Mouse (Mus musculus): ENCODE data around the gene Anks1b. TPM values are rescaled to one million over a fixed set of nuclear protein-coding genes. Genes with fewer than 3 reads are reported as not detected.

Gene Anks1b
- polyA plus RNA-seq, 1 experiment from 2014 or later, result 2.9 TPM

DNA sequence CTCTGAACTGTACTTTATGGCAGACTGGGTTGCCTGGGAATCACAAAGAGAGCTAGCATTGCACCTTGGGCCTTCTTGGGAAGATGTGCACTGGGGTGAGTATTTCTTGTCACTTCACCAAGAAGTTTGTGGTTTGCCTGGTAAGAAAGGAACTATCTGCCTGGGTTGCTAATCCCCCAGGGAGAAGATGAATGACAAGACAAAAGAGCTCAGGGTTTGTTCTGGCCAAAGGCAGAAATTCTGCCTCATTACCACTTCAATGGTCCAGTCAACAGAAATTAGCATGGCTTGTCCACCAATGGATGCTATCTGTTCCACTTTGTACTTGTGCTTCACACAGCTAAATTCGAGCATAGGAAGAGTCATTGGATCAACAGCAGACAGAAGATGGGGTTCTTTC, 658.5 kb downstream of the Anks1b start:
- no peaks in the 10 kb centered on the region for H3K36me3 ChIP-seq
- no peaks in the 10 kb centered on the region for H3K27me3 ChIP-seq
- H3K4me1 ChIP-seq, result no peaks in the 10 kb centered on the region
- no peaks in the 10 kb centered on the region for H3K9me3 ChIP-seq
- H3K9ac ChIP-seq, result no peak overlapping the region
- H3K27ac ChIP-seq, result no peak overlapping the region
- 79% methylated on average over 1 of the region's 1 CpGs for WGBS
- H3K4me2 ChIP-seq, result no peak overlapping the region
- H3K4me3 ChIP-seq, result no peak overlapping the region
- ATAC-seq (ENCODE audit: insufficient number of reproducible peaks, low FRiP score, low TSS enrichment, low read depth), result no peak

GRCm38 (mm10) chr10:90535370-90535769, 662.1 kb downstream of the Anks1b start:
- no peak overlapping the region for H3K27ac ChIP-seq
- WGBS, result 86% methylated on average over 2 of the region's 2 CpGs
- no peak for ATAC-seq (ENCODE audit: insufficient number of reproducible peaks, low FRiP score, low TSS enrichment, low read depth)

GRCm38 (mm10) chr10:90546635-90547034, 673.3 kb downstream of the Anks1b start:
- Histone ChIP-seq H3K36me3 (no peaks in the 10 kb centered on the region), H3K27ac (no peak overlapping the region), H3K4me2 (no peak overlapping the region), H3K4me1 (no peaks in the 10 kb centered on the region), H3K27me3 (no peaks in the 10 kb centered on the region), H3K4me3 (no peak overlapping the region), H3K9me3 (no peaks in the 10 kb centered on the region), H3K9ac (no peak overlapping the region)
- 48% methylated on average over 3 of the region's 3 CpGs for WGBS
- no peak for ATAC-seq (ENCODE audit: insufficient number of reproducible peaks, low FRiP score, low TSS enrichment, low read depth)

More at GRCm38 (mm10) chr10:90535370-90535769, 662.1 kb downstream of the Anks1b start:
- Histone ChIP-seq H3K9ac (no peak overlapping the region), H3K4me2 (no peak overlapping the region), H3K4me3 (no peak overlapping the region), H3K36me3 (no peaks in the 10 kb centered on the region), H3K9me3 (no peaks in the 10 kb centered on the region), H3K4me1 (no peaks in the 10 kb centered on the region), H3K27me3 (no peaks in the 10 kb centered on the region)

- H3K4me2 ChIP-seq, result no peak overlapping the region
- H3K27me3 ChIP-seq, result no peaks in the 10 kb centered on the region
- H3K4me3 ChIP-seq, result no peak overlapping the region
- no peak overlapping the region for H3K27ac ChIP-seq
- no peak for ATAC-seq (ENCODE audit: insufficient number of reproducible peaks, low FRiP score, low TSS enrichment, low read depth)
- H3K9me3 ChIP-seq, result no peaks in the 10 kb centered on the region
- H3K9ac ChIP-seq, result no peak overlapping the region
- WGBS, result 21% methylated on average over 7 of the region's 7 CpGs
- H3K4me1 ChIP-seq, result 0 out of 2 replicates have a peak, but pooled peaks cover 2% of the 10 kb centered on the region
- no peaks in the 10 kb centered on the region for H3K36me3 ChIP-seq
Observed at GRCm38 (mm10) chr10:90562906-90563305, 689.6 kb downstream of the Anks1b start.

DNA sequence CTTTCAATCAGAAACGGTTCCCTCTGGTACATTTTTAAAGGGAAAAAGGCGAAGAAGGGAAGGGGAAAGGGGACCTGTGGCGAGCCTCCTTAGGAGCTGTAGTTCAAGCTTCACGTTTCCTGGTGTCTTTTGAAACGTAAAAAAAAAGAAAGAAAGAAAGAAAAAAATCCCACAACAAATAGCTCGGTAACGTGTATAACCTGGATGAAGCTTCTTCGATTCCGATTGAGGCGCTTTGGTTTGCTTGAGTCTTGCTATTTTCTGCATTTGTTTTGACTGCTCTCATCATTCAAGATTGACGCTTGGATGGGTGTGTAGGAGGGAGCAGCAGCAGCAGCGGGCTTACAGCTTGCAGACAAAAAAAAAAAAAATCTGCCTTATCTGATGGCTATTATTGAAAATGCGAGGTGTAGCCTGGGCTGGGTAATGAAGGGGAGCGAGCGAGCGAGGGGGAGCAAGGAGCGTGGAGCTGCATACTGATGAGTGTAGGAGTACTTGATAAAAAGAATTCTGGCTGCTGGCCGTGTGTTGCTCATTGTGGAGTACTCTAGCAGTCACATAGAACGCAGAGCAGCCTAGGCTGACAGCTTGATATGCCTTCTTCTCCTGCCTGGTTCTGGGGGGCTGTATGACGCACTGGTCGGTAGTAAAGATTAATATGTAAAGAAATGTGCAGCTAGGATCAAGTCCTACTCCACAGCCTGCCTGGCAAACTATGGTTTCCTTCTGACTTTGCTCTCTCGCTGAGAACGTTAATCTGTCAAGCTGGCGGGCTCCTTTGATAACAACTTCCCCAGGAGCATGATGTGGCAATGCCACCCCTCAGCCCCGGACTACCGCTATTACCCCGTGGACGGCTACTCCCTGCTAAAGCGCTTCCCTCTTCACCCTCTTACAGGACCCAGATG, 703.1 kb downstream of the Anks1b start:
- H3K4me1 ChIP-seq, result no peaks in the 10 kb centered on the region
- H3K27ac ChIP-seq, result no peak overlapping the region
- WGBS, result 35% methylated on average over 29 of the region's 29 CpGs
- peak overlapping the region; percentile 8 for H3K4me3 ChIP-seq
- no peaks in the 10 kb centered on the region for H3K9me3 ChIP-seq
- H3K9ac ChIP-seq, result no peak overlapping the region
- H3K36me3 ChIP-seq, result no peaks in the 10 kb centered on the region
- ATAC-seq (ENCODE audit: insufficient number of reproducible peaks, low FRiP score, low TSS enrichment, low read depth), result no peak
- H3K27me3 ChIP-seq, result no peaks in the 10 kb centered on the region
- peak overlapping the region; percentile 30 for H3K4me2 ChIP-seq

- H3K4me3 ChIP-seq, result no peak overlapping the region; the same call in 1 of the 2 replicates
- 67% methylated on average over 6 of the region's 6 CpGs for WGBS
Observed at GRCm38 (mm10) chr10:90577099-90577461, 703.8 kb downstream of the Anks1b start.

DNA sequence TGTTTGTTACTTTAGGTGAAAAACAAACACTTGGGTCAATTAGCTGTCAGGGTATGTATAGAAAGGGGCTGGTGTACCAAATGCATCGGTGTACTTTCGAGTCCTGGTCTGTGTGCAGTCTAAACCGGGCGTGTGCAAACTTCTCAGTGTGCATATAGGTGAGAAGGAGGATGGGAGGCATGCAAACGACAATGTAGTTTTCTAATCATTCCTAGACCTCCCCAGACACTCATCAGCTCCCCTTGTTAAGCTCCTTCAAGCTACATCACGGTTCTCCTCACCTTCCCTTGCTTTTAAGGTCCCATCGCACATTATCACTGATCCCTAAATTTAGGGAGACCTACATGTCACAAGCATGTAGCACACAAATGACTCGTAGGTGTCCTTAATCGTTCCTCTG, 704.5 kb downstream of the Anks1b start:
- Histone ChIP-seq H3K27me3 (no peaks in the 10 kb centered on the region), H3K4me2 (no peak overlapping the region), H3K9ac (no peak overlapping the region), H3K4me1 (no peaks in the 10 kb centered on the region), H3K4me3 (no peak overlapping the region), H3K9me3 (no peaks in the 10 kb centered on the region), H3K36me3 (no peaks in the 10 kb centered on the region), H3K27ac (no peak overlapping the region)
- no peak for ATAC-seq (ENCODE audit: insufficient number of reproducible peaks, low FRiP score, low TSS enrichment, low read depth)
- WGBS, result 66% methylated on average over 9 of the region's 9 CpGs

More at GRCm38 (mm10) chr10:90577099-90577461, 703.8 kb downstream of the Anks1b start:
- Histone ChIP-seq H3K9ac (no peak overlapping the region), H3K27ac (no peak overlapping the region), H3K4me1 (no peaks in the 10 kb centered on the region), H3K36me3 (no peaks in the 10 kb centered on the region), H3K9me3 (no peaks in the 10 kb centered on the region), H3K27me3 (no peaks in the 10 kb centered on the region), H3K4me2 (peak overlapping the region; percentile 30; the same call in 1 of the 2 replicates)
- no peak for ATAC-seq (ENCODE audit: insufficient number of reproducible peaks, low FRiP score, low TSS enrichment, low read depth)

DNA sequence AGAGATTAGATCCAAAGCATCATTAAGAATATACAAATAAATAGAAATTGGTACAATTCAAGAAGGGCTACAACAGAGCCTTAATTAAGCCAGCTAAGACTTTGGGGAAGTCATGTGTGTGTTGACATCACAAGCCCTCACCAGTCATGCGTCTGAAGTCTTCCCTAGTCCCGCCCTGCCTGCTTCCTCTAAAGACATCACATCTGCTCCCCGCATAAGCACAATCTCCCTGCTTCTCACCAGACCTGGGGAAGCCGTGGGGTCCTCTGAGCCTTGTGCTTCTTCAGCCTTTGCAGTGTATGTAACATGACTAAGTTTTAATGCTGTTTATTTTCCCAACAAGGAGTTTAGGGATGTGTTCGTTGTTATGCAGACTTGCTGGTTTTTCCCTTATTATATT, 706.7 kb downstream of the Anks1b start:
- Histone ChIP-seq H3K9me3 (no peaks in the 10 kb centered on the region), H3K4me3 (no peak overlapping the region), H3K4me2 (no peak overlapping the region), H3K4me1 (no peaks in the 10 kb centered on the region), H3K27me3 (no peaks in the 10 kb centered on the region), H3K27ac (no peak overlapping the region), H3K36me3 (no peaks in the 10 kb centered on the region), H3K9ac (no peak overlapping the region)
- no peak for ATAC-seq (ENCODE audit: insufficient number of reproducible peaks, low FRiP score, low TSS enrichment, low read depth)
- 76% methylated on average over 5 of the region's 5 CpGs for WGBS

- no peaks in the 10 kb centered on the region for H3K4me1 ChIP-seq
- no peaks in the 10 kb centered on the region for H3K9me3 ChIP-seq
- no peaks in the 10 kb centered on the region for H3K27me3 ChIP-seq
- no peaks in the 10 kb centered on the region for H3K36me3 ChIP-seq
- H3K4me2 ChIP-seq, result no peak overlapping the region
- H3K4me3 ChIP-seq, result no peak overlapping the region
- no peak for ATAC-seq (ENCODE audit: insufficient number of reproducible peaks, low FRiP score, low TSS enrichment, low read depth)
- 78% methylated on average over 4 of the region's 4 CpGs for WGBS
- H3K9ac ChIP-seq, result no peak overlapping the region
- H3K27ac ChIP-seq, result no peak overlapping the region
Observed at GRCm38 (mm10) chr10:90584052-90584451, 710.7 kb downstream of the Anks1b start.

DNA sequence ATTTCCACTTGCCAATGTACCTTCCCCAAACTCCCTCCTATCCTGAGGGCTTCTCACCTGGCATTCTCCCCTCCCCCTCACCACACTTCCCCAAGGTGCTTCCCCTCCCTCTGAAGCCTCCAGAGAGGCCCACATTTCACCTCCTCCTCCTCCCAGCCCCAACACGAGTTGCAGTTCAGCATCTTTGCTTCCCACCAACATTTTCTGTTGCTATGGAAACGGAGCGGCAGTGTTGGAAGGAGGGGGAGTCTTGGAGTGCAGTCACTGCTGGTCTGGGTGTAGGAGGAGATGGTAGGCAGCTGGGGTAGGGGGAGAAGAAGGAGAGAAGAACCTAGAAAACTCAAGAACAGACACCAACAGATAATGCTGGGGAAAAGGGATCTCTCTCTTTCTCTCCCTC, 722.8 kb downstream of the Anks1b start:
- WGBS, result 18% methylated on average over 3 of the region's 3 CpGs
- H3K9me3 ChIP-seq, result no peaks in the 10 kb centered on the region
- no peak overlapping the region for H3K9ac ChIP-seq
- H3K27ac ChIP-seq, result no peak overlapping the region
- H3K4me2 ChIP-seq, result no peak overlapping the region
- H3K36me3 ChIP-seq, result no peaks in the 10 kb centered on the region
- no peak overlapping the region for H3K4me3 ChIP-seq
- H3K4me1 ChIP-seq, result 0 out of 2 replicates have a peak, but pooled peaks cover 3% of the 10 kb centered on the region
- no peak for ATAC-seq (ENCODE audit: insufficient number of reproducible peaks, low FRiP score, low TSS enrichment, low read depth)
- no peaks in the 10 kb centered on the region for H3K27me3 ChIP-seq

GRCm38 (mm10) chr10:90596576-90596975, 723.3 kb downstream of the Anks1b start:
- 0 out of 2 replicates have a peak, but pooled peaks cover 3% of the 10 kb centered on the region for H3K4me1 ChIP-seq
- H3K27me3 ChIP-seq, result no peaks in the 10 kb centered on the region
- H3K27ac ChIP-seq, result no peak overlapping the region
- H3K36me3 ChIP-seq, result no peaks in the 10 kb centered on the region
- WGBS, result 22% methylated on average over 3 of the region's 3 CpGs
- H3K4me2 ChIP-seq, result no peak overlapping the region
- H3K9me3 ChIP-seq, result no peaks in the 10 kb centered on the region
- H3K4me3 ChIP-seq, result no peak overlapping the region
- ATAC-seq (ENCODE audit: insufficient number of reproducible peaks, low FRiP score, low TSS enrichment, low read depth), result no peak
- no peak overlapping the region for H3K9ac ChIP-seq

DNA sequence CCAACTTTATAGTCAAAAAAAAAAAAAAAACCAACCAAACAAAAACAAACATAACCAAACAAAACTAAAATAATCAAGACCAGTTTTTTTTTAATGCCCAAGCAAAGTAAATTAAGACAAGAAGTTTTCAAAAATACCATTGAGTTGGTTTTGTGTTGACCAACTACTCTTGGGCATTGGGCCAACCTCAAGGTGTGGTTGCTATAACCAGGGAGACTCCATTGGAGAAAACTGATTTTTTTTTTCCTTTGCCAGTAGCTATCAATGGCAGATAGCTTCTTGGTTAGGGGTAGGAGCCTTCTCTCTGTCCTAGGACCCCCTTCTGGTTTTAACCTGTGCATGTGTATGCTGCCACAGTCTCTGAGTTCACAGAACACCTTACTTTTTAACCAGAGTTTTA, 725.8 kb downstream of the Anks1b start:
- no peak overlapping the region for H3K27ac ChIP-seq
- ATAC-seq (ENCODE audit: insufficient number of reproducible peaks, low FRiP score, low TSS enrichment, low read depth), result no peak
- no peaks in the 10 kb centered on the region for H3K27me3 ChIP-seq
- H3K9ac ChIP-seq, result no peak overlapping the region
- no peak overlapping the region for H3K4me2 ChIP-seq
- H3K9me3 ChIP-seq, result no peaks in the 10 kb centered on the region
- H3K4me1 ChIP-seq, result 0 out of 2 replicates have a peak, but pooled peaks cover 3% of the 10 kb centered on the region
- no peak overlapping the region for H3K4me3 ChIP-seq
- H3K36me3 ChIP-seq, result no peaks in the 10 kb centered on the region
